Mouse (Mus musculus): ENCODE results near the gene Sptbn2.

The Sptbn2 gene

GRCm38 (mm10) chr19:4772785-4773184 lies 61.8 kb downstream of the Sptbn2 start:
- DNase-seq (ENCODE audit: low spot score in 2 of 2) = no peak

- no peak for DNase-seq (ENCODE audit: low spot score in 2 of 2)
Observed at GRCm38 (mm10) chr19:4782891-4783290, 71.9 kb downstream of the Sptbn2 start.

- DNase-seq (ENCODE audit: low spot score in 2 of 2) = no peak
Observed at GRCm38 (mm10) chr19:4785206-4785605, 74.2 kb downstream of the Sptbn2 start.

GRCm38 (mm10) chr19:4786313-4786712 lies 75.3 kb downstream of the Sptbn2 start:
- no peak for DNase-seq (ENCODE audit: low spot score in 2 of 2)

GRCm38 (mm10) chr19:4793281-4793830 lies 82.4 kb downstream of the Sptbn2 start:
- no peak for DNase-seq (ENCODE audit: low spot score in 2 of 2)

DNA sequence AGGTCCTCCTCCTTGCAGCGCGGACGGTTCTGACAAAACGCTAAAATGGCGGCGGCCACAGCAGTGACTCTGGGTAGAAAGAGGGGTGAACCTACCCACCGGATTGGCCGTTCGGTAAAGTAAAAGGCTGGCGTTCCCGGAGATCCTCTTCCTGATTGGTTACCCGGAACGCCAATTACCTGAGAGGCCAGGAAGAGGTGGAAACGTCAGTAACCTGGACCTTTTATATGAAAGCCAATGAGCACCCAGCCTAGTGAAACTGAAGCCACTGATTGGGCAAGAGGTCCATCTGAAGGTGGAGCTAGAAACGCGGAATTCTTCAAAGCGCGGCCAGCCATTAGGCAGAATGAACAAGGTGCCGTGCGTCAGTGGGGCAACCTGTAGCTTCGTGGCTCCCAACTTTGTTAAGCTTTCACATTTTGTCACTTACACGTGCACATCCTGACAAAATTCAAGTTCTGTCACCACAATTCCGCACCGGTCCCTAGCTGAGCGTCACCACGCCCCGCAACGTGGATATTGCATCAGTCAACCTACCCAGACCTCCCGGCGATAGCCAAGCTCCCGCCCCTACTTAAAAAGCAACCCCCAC lies 83.0 kb downstream of the Sptbn2 start, which contains the start of gene Rbm4:
Rbm4 (minus strand) TSS at position 71 of the 592 bp plus-strand sequence.
- peak; percentile 97 to 98 for DNase-seq (ENCODE audit: low spot score in 2 of 2)

DNA sequence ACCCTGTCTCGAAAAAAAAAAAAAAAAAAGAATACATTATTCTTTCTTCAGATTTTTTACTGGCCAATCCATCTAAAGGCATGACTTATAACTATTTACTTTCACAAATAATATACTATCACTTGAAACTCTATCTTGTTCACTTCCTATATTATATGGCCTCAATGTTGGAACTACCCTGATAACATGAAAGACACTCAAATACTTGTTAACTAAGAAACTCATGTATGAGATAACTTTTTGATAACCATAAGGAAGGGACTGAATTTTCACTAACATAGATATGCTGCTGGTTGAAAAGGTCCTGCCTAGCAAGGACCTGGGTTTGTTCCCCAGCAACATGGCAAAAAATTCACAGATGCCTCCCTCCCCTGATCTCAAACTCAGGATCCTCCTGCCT lies 85.0 kb downstream of the Sptbn2 start:
- DNase-seq (ENCODE audit: low spot score in 2 of 2) = no peak

- DNase-seq (ENCODE audit: low spot score in 2 of 2) = no peak
Observed at GRCm38 (mm10) chr19:4797846-4798245, 86.9 kb downstream of the Sptbn2 start.

DNA sequence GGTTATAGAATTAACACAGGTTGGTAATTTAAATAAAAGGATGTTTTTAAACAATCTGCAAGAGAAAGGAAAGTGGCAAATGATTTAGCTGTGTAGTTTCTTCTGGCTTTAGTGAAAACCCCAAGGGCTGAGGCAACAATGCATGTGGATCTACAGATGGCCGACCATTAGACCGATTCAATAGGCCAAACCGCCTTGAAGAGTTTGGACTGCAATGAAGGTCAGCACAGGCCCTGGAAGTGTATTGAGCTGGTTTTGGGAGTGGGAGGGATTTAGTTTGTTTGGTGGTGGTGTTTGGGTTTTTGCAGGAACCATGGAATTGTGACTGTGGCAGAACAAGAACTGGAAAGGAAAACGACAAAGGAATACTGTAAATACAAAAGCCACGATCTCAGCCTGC lies 88.1 kb downstream of the Sptbn2 start:
- no peak for DNase-seq (ENCODE audit: low spot score in 2 of 2)
